Mouse (Mus musculus) cerebellum, adult 9-10 months (tissue): ENCODE results near the gene Arhgap42.

Experiments
- DNase-seq: peaks from one replicate; pipeline ENCODE4 v3.0.0; 2022

Arhgap42 gene

GRCm38 (mm10) chr9:9208205-9208604, 30.7 kb downstream of the Arhgap42 start:
- DNase-seq: no peak

DNA sequence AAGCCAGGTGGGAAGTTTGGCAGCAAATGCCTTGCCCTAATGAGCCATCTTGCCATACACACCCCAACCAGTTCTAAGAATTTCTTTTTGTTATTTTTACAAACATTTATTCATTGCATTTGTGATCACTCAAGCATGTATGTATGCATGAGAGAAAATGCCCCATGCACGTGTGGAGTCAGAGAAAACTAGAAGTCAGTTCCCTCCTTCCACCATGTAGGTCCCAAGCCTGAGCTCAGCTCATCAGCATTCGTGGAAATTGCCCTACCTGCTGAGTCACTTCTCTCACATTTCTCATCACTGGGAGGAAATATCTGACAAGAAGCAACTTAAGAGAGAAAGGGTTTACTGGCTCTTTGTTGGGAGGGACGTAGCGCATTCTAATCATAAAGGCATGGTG, 31.6 kb downstream of the Arhgap42 start:
- DNase-seq: no peak

DNA sequence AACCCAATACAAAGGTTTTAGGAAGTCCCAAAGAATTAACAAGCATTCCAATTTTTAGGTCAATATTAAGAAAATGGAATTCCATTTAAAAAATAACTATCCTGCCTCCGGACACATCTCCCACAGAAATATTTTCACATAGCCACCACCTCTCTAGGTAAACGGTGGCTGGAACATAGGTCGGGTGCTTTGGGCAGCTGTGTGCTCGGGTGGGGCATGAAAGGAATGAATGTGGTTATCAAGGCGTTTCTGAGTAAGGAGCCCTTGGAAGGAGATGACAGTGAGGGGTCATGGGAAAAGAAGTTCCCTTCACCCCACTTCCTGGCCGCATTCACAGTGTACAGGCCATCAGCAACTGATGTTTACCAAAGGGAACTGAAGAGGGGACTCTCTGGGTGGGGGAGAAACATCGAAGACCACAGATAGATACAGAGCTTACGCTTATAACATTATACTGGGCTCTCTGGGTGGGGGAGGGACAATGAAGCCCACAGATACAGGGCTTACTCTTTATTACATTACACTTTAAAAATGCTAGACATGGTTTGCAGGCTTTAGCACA, 38.0 kb downstream of the Arhgap42 start:
- no peak for DNase-seq

- DNase-seq: no peak
These were observed 39.6 kb downstream of the Arhgap42 start for GRCm38 (mm10) chr9:9199170-9199841.

DNA sequence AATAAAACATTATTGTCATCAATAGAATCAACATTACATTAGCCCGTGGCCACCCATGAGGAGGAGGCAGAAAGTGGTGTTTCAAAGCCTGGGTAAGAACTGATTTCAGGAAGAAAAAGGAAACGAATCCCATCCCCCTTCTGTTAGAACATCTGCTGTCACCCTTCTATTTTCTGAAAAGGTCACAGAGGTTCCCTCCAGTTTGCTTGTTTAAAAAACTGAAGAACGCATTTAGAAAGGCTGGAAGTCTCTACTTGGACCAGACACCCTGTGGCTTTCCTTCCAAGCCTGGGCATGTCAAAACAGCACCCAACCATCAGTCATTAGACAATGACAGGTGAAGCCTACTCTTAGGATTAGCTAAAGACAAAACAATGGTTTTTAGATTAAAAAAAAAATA, 40.3 kb downstream of the Arhgap42 start:
- DNase-seq: no peak

- DNase-seq: no peak
These were observed 42.9 kb downstream of the Arhgap42 start for GRCm38 (mm10) chr9:9196046-9196445.

DNA sequence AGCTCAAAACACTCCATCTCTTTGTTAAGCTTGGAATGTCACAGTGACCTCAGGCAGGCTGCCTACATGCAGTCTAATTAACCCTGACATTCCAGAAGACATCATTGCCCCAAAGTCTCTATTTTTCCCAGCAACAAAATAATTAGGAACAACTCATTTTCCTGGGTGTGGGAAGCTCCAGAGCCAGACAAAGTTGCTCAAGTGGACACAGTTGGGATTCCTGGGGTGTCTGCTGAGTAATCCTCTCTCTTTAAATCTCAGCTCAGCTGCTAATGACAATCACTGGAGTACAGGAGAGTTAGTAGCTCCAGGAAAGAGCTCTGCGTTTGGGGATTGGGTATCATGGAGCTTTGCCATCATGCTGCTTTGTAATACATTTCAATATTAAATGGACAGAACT, 44.4 kb downstream of the Arhgap42 start:
- DNase-seq: no peak

DNA sequence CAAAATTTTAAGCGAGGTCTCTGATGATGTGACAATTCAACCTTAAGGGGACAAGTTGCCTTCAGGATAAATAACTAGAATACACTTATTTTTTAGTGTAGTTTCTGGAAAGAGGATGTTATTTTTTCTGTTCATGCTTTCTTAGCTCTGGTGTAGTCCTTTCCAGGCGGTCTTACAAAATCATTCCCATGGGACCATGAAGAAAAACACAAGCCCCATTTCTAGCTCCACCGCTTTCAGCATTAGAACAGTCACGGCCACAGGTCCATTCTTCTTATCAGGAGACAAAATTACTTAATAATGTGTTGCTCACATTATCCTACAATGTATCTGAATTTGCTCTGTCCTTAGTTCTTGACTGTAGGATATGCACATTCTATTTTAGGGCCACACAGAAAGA, 46.2 kb downstream of the Arhgap42 start:
- DNase-seq: no peak

- no peak for DNase-seq
These were observed 48.1 kb downstream of the Arhgap42 start for GRCm38 (mm10) chr9:9190835-9191234.

DNA sequence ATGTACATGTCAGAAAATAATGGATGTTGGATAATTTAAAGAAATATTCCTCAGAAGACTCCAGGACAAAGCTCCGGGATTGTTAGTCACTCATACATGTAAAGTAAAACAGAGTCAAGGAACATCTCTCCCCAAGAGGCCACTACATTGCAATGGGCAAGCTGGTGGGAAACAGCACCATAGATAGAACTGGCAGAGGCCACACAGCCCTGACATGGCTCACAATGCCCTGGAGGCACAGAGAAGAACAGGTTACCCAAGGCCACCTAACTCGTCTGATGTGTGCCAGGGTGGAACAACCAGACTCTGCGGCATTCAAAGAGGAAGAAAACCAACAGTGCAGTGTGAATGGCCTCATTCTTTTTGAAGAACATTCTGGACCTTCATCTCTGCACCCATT, 50.7 kb downstream of the Arhgap42 start:
- DNase-seq: no peak

DNA sequence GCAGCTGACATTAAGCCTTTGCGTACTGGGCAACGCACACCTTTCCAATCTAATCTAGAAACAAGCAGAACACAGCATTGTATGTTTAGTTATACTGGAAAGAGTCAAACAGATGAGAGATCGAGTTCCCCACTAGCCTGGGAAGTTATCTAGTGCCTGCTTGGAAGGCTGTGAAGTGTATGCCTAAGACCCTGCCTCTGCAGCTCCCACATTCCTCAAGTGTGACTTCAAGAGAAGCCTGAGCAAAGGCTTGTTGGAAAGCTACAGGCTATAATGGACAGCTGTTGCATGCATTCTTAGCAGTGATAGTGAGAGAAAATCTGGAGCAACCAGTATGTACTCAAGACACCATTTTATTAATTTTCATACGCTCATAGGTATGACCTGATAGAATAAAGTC, 61.2 kb downstream of the Arhgap42 start:
- no peak for DNase-seq

GRCm38 (mm10) chr9:9174924-9175323, 64.0 kb downstream of the Arhgap42 start:
- no peak for DNase-seq

DNA sequence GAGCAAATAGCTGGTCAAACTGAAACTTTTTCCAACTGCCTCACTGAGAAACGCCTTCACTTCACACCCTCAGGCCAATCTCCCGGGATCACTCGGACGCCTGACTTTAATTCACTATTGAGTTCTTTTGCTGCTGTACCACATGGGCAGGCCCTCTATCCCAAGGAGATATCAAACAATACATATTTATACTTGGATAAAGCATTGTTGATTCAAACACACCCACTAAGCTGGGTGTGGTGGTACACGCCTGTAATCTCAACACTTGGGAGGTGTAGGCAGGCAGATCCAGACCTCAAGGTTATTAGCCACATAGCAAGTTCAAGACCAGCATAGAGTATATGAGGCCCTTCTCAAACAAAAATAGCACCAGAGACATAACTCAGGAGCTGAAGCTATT, 64.7 kb downstream of the Arhgap42 start:
- DNase-seq: no peak

GRCm38 (mm10) chr9:9173091-9173490, 65.8 kb downstream of the Arhgap42 start:
- no peak for DNase-seq

- no peak for DNase-seq
These were observed 67.6 kb downstream of the Arhgap42 start for GRCm38 (mm10) chr9:9171146-9171816.

DNA sequence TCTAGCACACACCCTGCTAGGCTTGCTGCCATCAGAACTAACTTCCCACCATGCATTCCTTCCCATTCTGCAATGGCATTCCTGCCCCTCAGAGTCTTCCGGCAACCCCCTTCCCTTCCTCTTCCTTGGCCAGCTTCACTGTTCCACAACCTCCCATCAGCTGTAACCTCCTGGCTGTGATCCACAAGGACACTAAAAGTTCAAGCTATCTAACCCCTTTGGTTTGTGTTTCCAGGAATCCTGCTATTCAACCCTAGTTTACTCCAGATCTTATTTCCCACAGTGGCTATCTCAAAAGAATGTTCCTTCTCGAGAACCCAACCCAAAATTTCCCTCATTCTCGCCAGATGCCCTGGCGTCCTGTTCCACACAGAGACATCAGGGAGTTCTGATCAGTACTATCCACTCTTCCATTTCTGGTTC, 73.2 kb downstream of the Arhgap42 start:
- DNase-seq: no peak

DNA sequence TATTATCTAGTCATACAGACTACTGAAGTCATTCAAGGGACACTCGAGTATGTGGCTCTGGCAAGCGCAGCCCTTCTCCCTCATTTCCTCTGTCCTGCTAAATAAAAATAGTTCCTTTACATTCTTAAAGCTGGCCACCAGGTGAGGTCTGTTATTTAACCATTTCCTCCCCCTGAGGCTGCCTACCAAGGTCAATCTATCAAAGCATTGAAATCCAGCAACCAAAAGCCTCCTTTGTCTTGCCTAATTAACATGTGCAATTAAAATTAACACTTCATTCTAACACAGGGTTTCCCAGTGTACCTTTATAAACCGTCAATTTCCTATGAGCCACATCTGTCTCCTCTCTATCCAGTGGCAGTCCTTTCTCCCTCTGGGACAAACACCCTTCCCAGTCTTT, 78.2 kb downstream of the Arhgap42 start:
- DNase-seq: no peak

DNA sequence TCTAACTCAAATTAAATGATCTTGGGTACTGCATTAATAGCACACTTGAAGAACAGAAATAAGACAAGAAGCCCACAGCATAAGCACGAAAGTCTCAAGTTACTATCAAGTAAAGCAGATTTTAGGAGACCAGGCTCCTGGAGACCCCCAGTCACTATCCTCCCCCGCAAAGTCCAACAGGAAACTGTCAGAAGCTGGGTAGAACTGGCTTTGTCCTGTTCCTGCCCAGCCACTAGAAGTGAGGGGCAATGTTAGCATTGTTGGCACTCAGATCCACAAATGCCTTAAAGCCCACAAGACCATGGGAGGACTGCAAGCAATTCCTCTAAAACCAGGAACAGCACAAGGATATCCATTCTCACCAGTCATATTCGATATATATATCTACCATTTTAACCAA, 80.7 kb downstream of the Arhgap42 start:
- no peak for DNase-seq

- DNase-seq: no peak
These were observed 81.5 kb downstream of the Arhgap42 start for GRCm38 (mm10) chr9:9157425-9157824.

DNA sequence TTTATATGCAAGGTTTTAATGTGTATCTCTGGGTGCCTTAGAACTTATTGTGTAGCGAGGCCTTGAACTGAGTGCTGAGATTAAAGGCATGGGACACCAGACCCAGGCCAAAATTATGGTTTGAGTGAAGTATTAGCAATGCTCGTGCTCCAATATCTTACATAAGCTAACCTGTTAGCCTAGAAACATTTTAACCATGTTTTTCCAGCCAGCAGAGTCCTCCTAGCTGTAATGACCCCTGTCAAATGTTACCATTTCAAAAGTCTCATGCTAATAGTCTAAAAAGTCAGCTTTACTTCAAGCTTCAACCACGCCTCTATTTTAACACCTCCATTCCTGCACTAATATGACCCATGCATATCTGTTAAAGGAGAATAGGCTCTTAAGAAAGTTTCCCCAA, 84.3 kb downstream of the Arhgap42 start:
- DNase-seq: no peak

DNA sequence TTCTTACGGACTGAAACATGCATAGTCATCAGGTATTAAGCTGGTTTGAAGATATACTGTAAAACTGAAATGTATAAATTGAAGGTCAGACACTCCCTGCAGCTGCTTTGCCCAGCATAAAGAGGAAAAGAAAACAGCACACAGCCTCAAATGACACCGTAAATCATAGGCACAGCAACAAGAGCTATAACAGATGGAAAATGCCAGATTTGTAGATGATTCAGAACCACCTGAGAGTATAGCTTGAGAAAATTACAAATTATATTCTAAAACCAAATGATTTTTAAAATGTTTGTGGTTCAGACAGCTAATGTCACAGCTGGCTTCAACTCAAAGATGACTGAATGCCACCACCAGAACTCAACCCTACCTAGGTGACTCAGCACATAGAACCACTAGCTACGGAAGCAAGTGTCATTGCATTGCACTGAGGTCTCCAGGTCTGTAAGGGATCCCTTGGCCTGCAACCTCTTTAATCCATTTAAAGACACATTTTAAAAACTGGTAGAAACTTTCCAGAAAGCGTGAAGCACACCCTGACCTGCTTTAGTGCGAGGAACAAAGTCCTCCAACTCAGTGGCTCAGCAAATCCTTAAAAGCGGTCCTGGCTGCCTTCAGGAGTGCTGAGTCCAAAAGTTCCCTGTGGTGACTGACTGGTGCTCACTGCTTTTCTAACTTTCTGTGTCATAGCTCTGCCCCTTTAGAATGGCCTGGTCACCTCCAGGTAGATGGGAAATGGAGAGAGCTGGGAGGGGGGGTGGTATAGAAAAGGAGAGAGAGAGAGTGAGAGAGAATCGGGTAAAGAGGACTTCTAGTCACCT, 94.4 kb downstream of the Arhgap42 start:
- no peak for DNase-seq

DNA sequence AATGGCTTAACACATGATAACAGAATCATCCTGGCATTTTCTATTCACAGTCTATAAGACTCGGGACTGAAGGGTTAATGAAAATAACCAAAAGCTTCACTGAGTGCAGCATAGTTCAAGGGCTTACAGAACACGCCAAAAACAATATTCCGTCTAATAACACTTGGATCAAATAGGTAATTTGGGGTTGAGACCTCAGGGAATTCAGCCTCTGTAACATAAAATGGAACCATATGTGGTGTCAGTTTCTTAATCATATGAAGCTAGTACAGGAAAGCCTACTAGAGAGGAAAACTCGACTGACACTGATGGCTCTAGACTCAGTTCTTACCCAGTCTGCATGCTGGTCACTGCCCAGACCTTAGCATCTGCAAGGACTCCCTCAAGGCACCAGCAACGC, 95.8 kb downstream of the Arhgap42 start:
- DNase-seq: no peak

DNA sequence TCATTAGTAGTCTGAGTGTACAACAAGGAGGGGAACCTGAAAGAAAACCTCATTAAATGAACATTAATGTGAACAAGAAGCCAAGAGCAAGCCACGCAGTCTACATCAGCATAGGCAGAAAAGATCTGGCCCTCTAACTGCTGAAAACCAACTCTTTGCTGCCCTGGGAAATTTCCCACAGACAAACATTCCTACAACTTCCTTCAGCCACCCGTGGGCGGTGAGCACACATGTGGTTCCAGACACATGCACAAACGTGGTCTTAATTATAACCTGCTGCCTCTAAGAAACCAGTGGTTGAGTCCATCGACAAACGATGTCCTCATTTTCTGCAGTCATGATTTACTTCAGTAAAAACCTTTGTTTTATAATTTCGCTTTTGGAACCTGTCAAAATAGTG, 96.3 kb downstream of the Arhgap42 start:
- no peak for DNase-seq

DNA sequence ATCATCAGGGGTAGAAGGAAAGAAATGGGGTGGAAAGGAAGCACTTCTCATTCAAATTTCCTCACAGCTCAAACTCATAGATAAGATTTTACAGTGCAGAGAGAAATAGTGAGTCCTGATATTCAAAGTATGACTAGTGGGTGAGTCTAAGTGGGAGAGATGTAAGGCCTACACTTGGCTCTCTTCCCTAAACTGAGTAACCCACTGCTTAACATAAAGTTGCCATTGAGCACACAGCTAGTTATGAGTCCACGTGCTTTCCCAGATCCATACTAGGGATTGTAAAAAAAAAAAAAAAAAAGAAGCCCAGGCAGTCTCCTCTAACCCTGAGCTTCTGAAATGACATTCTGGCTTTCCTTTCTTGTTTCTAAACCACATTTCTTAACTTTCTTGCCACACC, 96.8 kb downstream of the Arhgap42 start:
- no peak for DNase-seq
